Mouse (Mus musculus) stomach, embryonic 14.5 days (tissue): ENCODE measurements around the gene Myd88. TPM values are rescaled to one million over a fixed set of nuclear protein-coding genes. Genes with fewer than 3 reads are reported as not detected.

ENCODE experiments used
- ATAC-seq: fragments of 200-750 bp; cut with Nextera tagmentation; 2 replicates; pipeline ENCODE4 v1.8.0; 2017; ENCODE audit warnings: low read depth, moderate TSS enrichment; ENCODE audit not compliant: insufficient number of reproducible peaks, insufficient read depth, low FRiP score
- H3K27ac ChIP-seq: fragments of 300-500 bp; sonication (generic); 2 replicates; pipeline ENCODE4 v1.5.1; 2014; ENCODE audit warnings: mild to moderate bottlenecking, low read length, moderate library complexity, mixed read lengths
- H3K27me3 ChIP-seq: fragments of 300-500 bp; sonication (generic); 2 replicates; pipeline ENCODE4 v1.6.1; 2014; ENCODE audit warnings: low read length, control low read depth, mixed read lengths; ENCODE audit not compliant: control insufficient read depth, insufficient read depth
- H3K36me3 ChIP-seq: fragments of 300-500 bp; sonication (generic); 2 replicates; pipeline ENCODE4 v1.6.1; 2014; ENCODE audit warnings: mild to moderate bottlenecking, control low read depth, low read length, moderate library complexity, mixed read lengths; ENCODE audit not compliant: control insufficient read depth, insufficient read depth
- H3K4me1 ChIP-seq: fragments of 300-500 bp; sonication (generic); 2 replicates; pipeline ENCODE4 v1.6.1; 2014; ENCODE audit warnings: low read length, control low read depth, mixed read lengths; ENCODE audit not compliant: control insufficient read depth, insufficient read depth
- H3K4me2 ChIP-seq: fragments of 300-500 bp; sonication (generic); replicated peaks from 2 replicates; pipeline ENCODE4 v1.6.1; 2014; ENCODE audit warnings: low read depth, low read length, control low read depth
- H3K4me3 ChIP-seq: fragments of 300-500 bp; sonication (generic); 2 replicates; pipeline ENCODE4 v1.5.1; 2014; ENCODE audit warnings: low read depth, low read length, control low read depth
- H3K9ac ChIP-seq: fragments of 300-500 bp; sonication (generic); replicated peaks from 2 replicates; pipeline ENCODE4 v1.6.1; 2014; ENCODE audit warnings: low read depth, mild to moderate bottlenecking, control low read depth, low read length, moderate library complexity, mixed read lengths
- H3K9me3 ChIP-seq: fragments of 300-500 bp; sonication (generic); 2 replicates; pipeline ENCODE4 v1.6.1; 2016; ENCODE audit warnings: low read depth, low read length, control low read depth; ENCODE audit not compliant: control insufficient read depth
- WGBS: fragments of 180-500 bp; shearing (Covaris S2); extraction: QIAGEN DNeasy Blood & Tissue Kit; methylation state at CpG from one replicate; pipeline ENCODE4 v1.1.7; 2014; 5-methylcytosine and 5-hydroxymethylcytosine counted together
- polyA plus RNA-seq: library from polyadenylated mRNA; unstranded; fragments of >200 nt; fragmentation: Nextera tagmentation; extraction: Ambion mirVana; gene quantifications from 2 replicates; pipeline ENCODE4 v1.2.1, GENCODE M21; 2014

Gene Myd88
- polyA plus RNA-seq, 1 experiment from 2014 or later, result 28.4 TPM

DNA sequence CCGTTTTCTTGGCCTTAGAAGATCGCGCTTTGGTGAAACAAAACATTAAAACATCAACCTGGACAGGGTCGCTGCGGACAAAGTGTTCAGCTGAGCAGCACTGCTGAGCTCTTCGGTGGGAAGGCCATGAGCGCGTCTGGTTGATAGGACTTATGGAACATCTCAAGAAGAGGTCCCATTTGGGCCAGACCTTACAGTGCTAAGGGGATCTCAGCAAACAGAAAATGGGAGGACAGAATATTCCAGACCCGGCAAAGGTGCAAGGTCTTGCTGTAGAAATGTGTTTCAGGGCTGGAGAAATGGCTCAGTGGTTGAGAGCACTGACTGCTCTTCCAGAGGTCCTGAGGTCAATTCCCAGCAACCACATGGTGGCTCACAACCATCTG lies 18.0 kb downstream of the Myd88 start:
- Histone ChIP-seq H3K27me3 (no peaks in the 10 kb centered on the region), H3K4me1 (peaks cover 5% of the 10 kb centered on the region; the same call in 1 of the 2 replicates), H3K9ac (peak overlapping the region; percentile 46), H3K36me3 (no peaks in the 10 kb centered on the region), H3K4me2 (peak overlapping the region; percentile 80), H3K27ac (peak overlapping the region; percentile 90), H3K9me3 (no peaks in the 10 kb centered on the region), H3K4me3 (peak overlapping the region; percentile 79)
- no peak for ATAC-seq
- 5% methylated on average over 9 of the region's 9 CpGs for WGBS

DNA sequence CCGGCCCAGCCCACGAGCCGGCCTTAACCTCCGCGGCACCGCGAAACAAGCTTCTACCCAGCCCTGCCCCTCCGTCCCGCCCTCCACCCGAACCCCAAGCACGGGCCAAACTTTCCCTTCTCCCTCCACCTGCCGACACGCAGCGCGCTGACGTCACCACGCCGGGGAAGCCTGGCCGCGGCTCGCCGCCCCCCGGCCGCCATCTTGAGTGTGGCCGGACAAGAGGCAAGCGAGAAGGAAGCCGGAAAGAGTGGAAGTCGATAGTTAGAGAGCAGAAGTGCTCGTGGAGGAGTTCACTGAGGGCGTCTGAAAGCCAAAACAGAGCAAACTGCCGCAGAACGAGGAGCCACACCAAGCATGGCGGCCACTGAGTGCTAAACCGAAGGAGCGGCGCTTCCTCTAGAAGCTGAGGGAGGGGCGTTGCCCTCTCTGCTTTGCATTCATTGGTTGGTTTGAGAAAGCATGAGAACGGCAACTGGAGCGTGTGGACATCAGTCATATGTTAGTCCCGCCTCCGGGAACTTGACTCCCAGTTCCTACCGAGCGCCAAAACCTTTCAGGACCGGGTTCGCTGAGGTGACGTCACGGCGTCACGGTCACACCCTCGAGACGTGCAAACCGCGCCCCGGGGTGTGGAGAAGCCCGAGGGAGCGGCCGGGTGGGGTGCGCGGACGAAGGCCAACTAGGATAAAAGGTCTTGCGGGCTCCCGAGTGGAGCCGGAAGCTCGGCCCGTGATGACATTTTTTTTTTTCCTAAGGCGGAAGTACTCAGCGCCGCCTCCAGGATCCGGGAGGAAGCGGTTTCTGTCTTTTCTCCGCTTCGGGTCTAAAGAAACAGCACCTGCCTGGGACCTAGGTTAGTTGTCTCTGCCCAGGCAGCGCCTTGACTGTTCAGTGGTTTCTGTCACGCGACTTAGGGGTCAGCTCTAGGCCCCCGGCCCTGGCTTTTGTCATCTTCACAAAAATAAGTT lies 18.6 kb downstream of the Myd88 start, which contains the start of gene Oxsr1:
TSS of gene Oxsr1 (minus strand) at position 139 of the 971 bp plus-strand sequence.
- no peaks in the 10 kb centered on the region for H3K27me3 ChIP-seq
- peak within 1 kb of the TSS; percentile 80 for H3K4me2 ChIP-seq
- H3K36me3 ChIP-seq, result no peaks in the 10 kb centered on the region
- peak within 1 kb of the TSS; percentile 67 for H3K9ac ChIP-seq
- no peaks in the 10 kb centered on the region for H3K9me3 ChIP-seq
- under 1% methylated on average over 75 of the region's 76 CpGs for WGBS
- H3K4me1 ChIP-seq, result peaks cover 5% of the 10 kb centered on the region; the same call in 1 of the 2 replicates
- ATAC-seq, result peak; percentile 97
- peak within 1 kb of the TSS; percentile 90 for H3K27ac ChIP-seq
- H3K4me3 ChIP-seq, result peak within 1 kb of the TSS; percentile 79

DNA sequence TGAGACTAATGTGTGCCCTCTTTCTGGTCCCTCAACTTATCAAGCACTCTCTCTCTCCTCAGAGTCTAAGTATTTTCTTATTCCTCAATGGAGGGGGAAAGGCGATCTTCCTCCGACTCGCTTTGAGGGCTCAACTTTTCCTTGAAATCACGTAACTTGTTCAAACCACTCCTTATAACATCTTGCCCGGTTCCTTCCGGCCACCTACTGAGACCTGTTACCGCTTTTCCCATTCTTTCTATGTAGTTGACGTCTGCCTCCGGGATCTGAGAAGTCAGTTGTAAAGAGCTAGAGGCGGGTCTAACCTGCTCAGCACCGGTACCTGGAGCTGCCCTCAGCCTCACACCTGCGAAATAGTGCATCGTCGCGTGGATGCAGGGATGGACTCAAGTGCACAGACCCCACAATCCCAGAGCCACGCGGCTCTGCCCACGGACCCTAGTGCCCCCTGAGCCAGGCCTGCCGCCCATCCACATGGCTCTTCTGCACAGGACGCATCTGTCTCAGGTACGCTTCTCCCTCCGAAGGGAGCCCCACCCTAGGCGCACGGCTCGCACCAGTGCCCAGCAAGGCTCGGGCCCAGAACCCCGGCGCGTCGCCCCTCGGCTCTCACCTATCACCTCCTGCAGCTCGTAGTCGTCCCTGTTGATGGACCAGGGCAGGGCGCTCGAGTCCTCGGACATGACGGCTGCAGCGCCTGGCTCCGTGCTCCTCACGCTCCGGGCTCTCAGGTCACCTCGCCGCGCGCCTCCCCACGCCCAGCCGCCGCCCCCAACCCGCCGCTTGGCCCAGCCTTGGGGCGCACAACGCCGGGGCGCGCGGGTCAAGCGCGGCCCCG lies 19.6 kb downstream of the Myd88 start:
- Histone ChIP-seq H3K36me3 (no peaks in the 10 kb centered on the region), H3K27ac (peak overlapping the region; percentile 90), H3K4me1 (peaks cover 5% of the 10 kb centered on the region; the same call in 1 of the 2 replicates), H3K27me3 (no peaks in the 10 kb centered on the region), H3K9ac (peak overlapping the region; percentile 67), H3K4me2 (peak overlapping the region; percentile 80), H3K9me3 (no peaks in the 10 kb centered on the region), H3K4me3 (peak overlapping the region; percentile 79)
- ATAC-seq, result peak; percentile 11; the same call in 1 of the 2 replicates
- WGBS, result under 1% methylated on average over 59 of the region's 59 CpGs

DNA sequence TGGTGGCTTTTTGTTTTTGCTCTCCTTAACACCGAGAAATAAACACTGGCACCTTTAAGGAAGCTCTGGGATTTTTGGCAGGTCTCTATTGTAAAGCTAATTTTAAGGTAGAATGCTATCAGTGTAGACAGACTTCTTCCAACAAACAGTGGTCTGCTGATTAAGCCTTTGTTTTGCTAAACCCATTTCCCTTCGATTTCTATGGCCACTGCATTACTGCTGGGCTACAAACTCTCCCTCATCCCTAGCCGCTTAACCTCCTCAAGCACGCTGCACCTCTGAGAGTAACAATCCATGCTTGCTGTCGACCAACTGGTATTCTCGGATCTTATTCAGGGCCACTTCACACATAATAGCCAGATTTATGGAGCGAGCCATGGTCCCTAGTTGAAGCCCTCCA lies 20.3 kb downstream of the Myd88 start:
- Histone ChIP-seq H3K9ac (peak overlapping the region; percentile 6; the same call in 1 of the 2 replicates), H3K9me3 (no peaks in the 10 kb centered on the region), H3K4me2 (peak overlapping the region; percentile 80), H3K27ac (no peak overlapping the region), H3K4me3 (peak overlapping the region; percentile 79), H3K36me3 (no peaks in the 10 kb centered on the region), H3K4me1 (peaks cover 5% of the 10 kb centered on the region; the same call in 1 of the 2 replicates), H3K27me3 (no peaks in the 10 kb centered on the region)
- WGBS, result 12% methylated on average over 7 of the region's 7 CpGs
- ATAC-seq, result no peak

DNA sequence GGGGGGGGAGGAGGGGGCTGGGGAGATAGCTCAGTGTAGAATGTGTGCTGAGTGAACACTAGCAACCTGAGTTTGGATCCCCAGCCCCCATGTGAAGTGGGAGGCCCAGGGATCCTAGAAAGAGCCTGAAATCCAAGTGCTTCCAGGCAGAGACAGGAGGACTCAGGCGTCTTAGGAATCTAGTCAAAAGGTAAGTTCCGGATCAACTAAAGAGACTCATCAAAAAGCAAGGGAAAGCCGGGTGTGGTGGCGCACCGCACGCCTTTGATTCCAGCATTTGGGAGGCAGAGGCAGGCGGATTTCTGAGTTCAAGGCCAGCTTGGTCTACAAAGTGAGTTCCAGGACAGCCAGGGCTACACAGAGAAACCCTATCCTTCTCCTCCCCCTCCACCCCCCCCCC lies 20.8 kb downstream of the Myd88 start:
- 84% methylated on average over 7 of the region's 7 CpGs for WGBS
- no peak for ATAC-seq
- no peak overlapping the region for H3K4me3 ChIP-seq
- no peaks in the 10 kb centered on the region for H3K9me3 ChIP-seq
- H3K4me2 ChIP-seq, result peak overlapping the region; percentile 80
- H3K9ac ChIP-seq, result no peak overlapping the region
- peaks cover 5% of the 10 kb centered on the region; the same call in 1 of the 2 replicates for H3K4me1 ChIP-seq
- no peaks in the 10 kb centered on the region for H3K36me3 ChIP-seq
- no peak overlapping the region for H3K27ac ChIP-seq
- H3K27me3 ChIP-seq, result no peaks in the 10 kb centered on the region

DNA sequence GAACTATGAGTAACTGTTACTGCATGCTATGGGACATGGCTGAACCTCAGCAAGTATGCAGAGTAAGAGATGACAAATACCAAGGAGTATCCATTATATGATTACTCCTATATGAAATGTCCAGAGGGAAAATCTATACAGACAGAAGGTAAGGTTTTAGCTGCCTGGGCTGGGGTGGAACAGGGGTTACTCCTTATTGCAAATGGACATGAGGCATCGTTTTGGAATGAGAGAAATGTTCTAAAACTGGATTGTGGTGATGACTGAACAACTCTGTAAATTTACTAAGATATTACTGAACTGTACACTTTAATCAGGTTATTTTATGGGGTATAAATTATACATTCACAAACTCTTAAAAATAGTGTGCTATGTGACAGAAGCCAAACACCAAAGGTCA lies 22.3 kb downstream of the Myd88 start:
- no peaks in the 10 kb centered on the region for H3K9me3 ChIP-seq
- no peaks in the 10 kb centered on the region for H3K27me3 ChIP-seq
- no peaks in the 10 kb centered on the region for H3K36me3 ChIP-seq
- no peak overlapping the region for H3K27ac ChIP-seq
- H3K4me3 ChIP-seq, result no peak overlapping the region
- H3K9ac ChIP-seq, result no peak overlapping the region
- no peak for ATAC-seq
- WGBS, result 88% methylated on average over 1 of the region's 1 CpGs
- H3K4me2 ChIP-seq, result no peak overlapping the region
- H3K4me1 ChIP-seq, result peaks cover 5% of the 10 kb centered on the region; the same call in 1 of the 2 replicates

DNA sequence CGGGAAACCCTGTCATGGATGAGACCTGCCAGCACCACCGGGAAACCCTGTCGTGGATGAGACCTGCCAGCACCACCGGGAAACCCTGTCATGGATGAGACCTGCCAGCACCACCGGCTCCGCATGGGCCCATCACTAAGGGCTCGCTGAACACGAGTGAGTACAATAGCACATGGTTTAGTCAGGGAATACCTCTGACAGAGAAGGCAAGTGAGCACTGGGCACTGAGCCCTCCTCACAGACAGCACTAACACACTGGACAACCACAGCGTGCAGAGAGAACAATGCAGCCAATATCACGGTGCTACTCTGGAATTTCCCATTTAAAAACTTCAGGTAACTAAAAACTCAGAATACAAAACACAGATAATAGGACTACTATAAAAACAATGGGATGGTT lies 28.1 kb downstream of the Myd88 start:
- no peaks in the 10 kb centered on the region for H3K36me3 ChIP-seq
- ATAC-seq, result no peak
- no peaks in the 10 kb centered on the region for H3K4me1 ChIP-seq
- WGBS, result 93% methylated on average over 10 of the region's 10 CpGs
- no peak overlapping the region for H3K4me2 ChIP-seq
- no peak overlapping the region for H3K27ac ChIP-seq
- H3K4me3 ChIP-seq, result no peak overlapping the region
- H3K9me3 ChIP-seq, result no peaks in the 10 kb centered on the region
- H3K27me3 ChIP-seq, result no peaks in the 10 kb centered on the region
- H3K9ac ChIP-seq, result no peak overlapping the region

DNA sequence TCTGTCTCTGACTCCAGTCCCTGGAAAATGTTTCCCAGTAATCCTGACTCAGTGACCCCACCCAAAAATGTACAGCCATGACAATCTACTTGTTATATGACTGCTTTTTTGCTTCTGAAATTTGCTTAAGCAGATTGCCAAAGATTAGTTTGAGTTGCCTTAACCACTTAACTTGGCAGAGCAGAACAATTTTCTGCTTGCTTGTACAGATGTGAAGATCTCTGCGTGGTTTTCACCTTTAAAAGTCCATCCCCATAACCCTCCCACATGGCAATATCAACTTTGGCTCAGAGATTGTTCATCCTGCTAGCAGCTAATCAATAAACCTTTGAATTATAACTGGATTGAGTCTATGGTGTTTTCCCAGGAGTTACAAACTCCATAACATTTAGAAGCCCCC lies 32.1 kb downstream of the Myd88 start:
- H3K36me3 ChIP-seq, result no peaks in the 10 kb centered on the region
- no peaks in the 10 kb centered on the region for H3K27me3 ChIP-seq
- no peak for ATAC-seq
- no peak overlapping the region for H3K9ac ChIP-seq
- no peaks in the 10 kb centered on the region for H3K9me3 ChIP-seq
- H3K4me1 ChIP-seq, result no peaks in the 10 kb centered on the region
- H3K27ac ChIP-seq, result no peak overlapping the region
- 87% methylated on average over 1 of the region's 1 CpGs for WGBS
- H3K4me3 ChIP-seq, result no peak overlapping the region
- no peak overlapping the region for H3K4me2 ChIP-seq
